Mouse (Mus musculus) lung, adult 2 months (tissue): ENCODE results near the gene Lama1. TPM values are rescaled to one million over a fixed set of nuclear protein-coding genes. Genes with fewer than 3 reads are reported as not detected.

Source experiments
- DNase-seq: peaks from one replicate; pipeline ENCODE4 v3.0.0; 2022
- H3K4me1 ChIP-seq: fragments of 200-500 bp; 2 replicates; pipeline ENCODE4 v1.6.1; 2011; ENCODE audit warnings: low read length; ENCODE audit not compliant: control insufficient read depth, insufficient read depth
- H3K4me3 ChIP-seq: fragments of 200-500 bp; replicated peaks from 2 replicates; pipeline ENCODE3; 2011; ENCODE audit warnings: low read depth, mild to moderate bottlenecking, control low read depth, low read length; ENCODE audit errors: extremely low read depth
- CTCF ChIP-seq: fragments of 200-500 bp; IDR thresholded peaks from 2 replicates; pipeline ENCODE4 v1.5.1; 2011; ENCODE audit warnings: mild to moderate bottlenecking, low read length, control low read depth; ENCODE audit not compliant: insufficient read depth
- POLR2A ChIP-seq: fragments of 200-500 bp; IDR thresholded peaks from 2 replicates; pipeline ENCODE4 v1.6.1; 2011; ENCODE audit warnings: low read depth, mild to moderate bottlenecking, control low read depth, low read length, borderline replicate concordance; ENCODE audit errors: extremely low read depth
- WGBS: fragments of 180-500 bp; shearing (Covaris S2); methylation state at CpG from one replicate; pipeline ENCODE4 v1.1.7; 2018; 5-methylcytosine and 5-hydroxymethylcytosine counted together
- polyA plus RNA-seq: library from polyadenylated mRNA; depleted of rRNA; stranded (reverse); fragments of >200 nt; gene quantifications from 2 replicates; pipeline ENCODE4 v1.2.3, GENCODE M21; 2012; rRNA removed

Gene Lama1
- 0.17 and 0.63 TPM in 2 replicates for polyA plus RNA-seq

DNA sequence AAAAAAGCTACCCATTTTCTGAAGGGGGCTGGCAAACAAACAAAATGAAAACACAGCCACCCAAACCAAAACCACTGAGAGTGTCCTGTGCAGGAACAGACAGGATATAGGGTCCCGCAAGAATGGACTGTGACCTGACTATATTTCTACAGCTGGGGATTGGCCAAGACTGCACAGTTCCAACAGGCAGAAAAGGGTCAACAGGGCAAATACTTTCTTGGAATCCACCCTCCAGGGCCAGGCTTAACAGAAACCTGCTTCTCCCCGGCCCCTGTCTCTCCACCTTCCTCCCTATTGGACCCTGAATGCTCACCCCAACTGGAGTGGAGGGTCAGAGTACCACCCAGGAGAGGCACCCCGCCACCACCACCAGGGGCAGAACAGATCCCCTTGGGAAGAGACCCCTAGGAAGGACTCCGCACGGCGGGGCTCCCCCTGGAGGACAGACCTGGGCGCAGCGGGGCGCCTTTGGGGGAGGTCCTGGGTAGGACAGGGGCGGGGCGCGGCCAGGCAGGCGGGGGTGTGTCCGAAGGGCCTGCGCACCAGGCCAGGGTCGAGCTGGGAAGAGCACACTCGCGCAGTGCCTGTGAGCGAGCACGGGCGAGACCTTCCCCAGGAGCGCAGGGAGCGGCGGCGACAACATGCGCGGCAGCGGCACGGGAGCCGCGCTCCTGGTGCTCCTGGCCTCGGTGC lies at the start of gene Lama1:
TSS of gene Lama1 (plus strand) at position 566 of the 693 bp plus-strand sequence.
- Histone ChIP-seq H3K4me1 (peaks cover 6% of the 10 kb centered on the region; the same call in 1 of the 2 replicates), H3K4me3 (peak within 1 kb of the TSS; percentile 69)
- WGBS, result 3% methylated on average over 32 of the region's 32 CpGs
- 0 out of 2 replicates have a peak, but pooled peaks have one; percentile 12 for TF ChIP-seq CTCF
- TF ChIP-seq POLR2A, result no peak
- peak; percentile 49 for DNase-seq

DNA sequence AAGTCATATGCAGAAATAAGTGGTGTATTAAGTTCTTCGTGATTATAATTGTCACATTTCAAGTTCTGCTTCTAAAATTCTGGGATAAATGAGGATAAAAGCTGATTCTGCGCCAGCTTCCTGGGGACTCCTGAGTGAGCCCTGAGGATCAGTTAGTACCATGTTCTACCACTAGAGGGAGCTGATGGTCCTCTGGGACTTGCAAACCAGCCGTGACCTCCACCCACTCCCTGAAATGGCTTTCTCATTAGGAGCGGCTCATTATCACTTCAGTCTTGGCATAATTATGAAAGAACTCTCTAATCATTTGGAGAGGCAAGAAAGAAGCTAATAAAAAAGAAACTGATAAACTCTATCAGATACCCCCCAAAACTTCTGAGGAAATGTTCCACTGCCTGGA lies 45.6 kb upstream of the Lama1 start:
- 13% methylated on average over 4 of the region's 4 CpGs for WGBS
- H3K4me3 ChIP-seq, result no peak overlapping the region
- H3K4me1 ChIP-seq, result no peaks in the 10 kb centered on the region
- no peak for TF ChIP-seq POLR2A
- TF ChIP-seq CTCF, result peak; percentile 83
- peak; percentile 12 for DNase-seq

DNA sequence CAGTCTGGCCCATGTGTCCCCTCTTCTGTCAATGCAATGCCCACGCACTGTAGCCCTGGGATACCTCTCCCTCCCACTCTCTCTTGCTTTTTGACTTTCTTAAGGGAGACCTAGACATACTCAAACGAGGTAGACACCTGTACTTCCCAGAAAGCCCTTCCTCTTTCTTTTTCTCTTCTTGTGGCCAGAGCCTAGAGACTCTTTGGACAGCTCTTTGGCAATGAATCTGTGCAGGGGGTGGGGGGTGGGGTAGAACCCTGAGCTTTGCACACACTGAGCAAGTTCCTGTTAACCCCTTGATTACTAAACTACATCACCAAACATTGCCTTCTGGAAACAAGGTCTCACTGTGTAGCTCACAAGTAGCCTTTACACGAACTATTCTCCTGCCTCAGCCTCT lies 32.8 kb upstream of the Lama1 start:
- 72% methylated on average over 3 of the region's 3 CpGs for WGBS
- no peaks in the 10 kb centered on the region for H3K4me1 ChIP-seq
- TF ChIP-seq POLR2A, result no peak
- TF ChIP-seq CTCF, result no peak

DNA sequence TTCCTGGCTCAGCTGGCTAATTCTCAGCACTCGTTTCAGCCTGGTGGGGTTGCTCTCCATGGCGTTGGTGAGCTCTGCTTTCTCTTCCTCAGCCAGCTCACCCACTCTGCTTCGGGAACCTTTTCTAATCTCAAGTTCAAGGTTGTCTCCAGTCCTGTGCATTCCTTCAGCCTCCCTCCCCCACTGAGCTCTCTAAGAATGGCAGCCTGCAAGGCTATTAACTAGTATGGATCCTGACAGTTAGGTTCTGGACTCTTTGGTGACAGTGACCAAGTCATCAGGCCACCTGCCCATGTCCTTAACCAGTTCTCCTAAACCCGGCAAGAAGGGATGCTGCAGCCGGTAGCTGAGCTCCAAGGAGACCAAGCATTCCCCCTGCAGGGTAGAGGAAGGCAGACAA lies 30.1 kb upstream of the Lama1 start:
- H3K4me3 ChIP-seq, result no peak overlapping the region
- 68% methylated on average over 5 of the region's 5 CpGs for WGBS
- no peak for TF ChIP-seq POLR2A
- H3K4me1 ChIP-seq, result no peaks in the 10 kb centered on the region
- DNase-seq, result no peak

More for the DNA sequence above, 32.8 kb upstream of the Lama1 start:
- H3K4me3 ChIP-seq, result no peak overlapping the region
- DNase-seq, result no peak

DNA sequence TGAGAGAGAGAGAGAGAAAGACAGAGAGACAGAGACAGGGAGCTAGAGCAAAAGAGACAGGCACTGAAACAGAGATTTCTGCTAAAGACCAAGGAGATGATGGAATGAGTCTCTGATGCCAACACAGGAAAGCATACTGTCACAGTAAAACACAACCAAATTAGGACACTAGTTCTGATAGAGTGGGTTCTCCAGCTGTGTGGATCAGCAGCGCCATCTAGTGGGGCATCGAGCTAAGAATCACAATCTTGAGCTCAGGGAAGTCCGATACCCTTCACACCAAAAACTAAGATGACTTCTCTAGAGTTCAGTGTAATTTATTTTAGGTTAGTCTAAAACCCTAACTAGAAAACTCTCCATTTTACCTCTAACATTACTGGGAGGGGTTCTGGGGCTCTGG lies 29.1 kb upstream of the Lama1 start:
- TF ChIP-seq CTCF, result peak; percentile 91
- no peak for TF ChIP-seq POLR2A
- DNase-seq, result peak; percentile 49
- WGBS, result 7% methylated on average over 3 of the region's 3 CpGs
- H3K4me1 ChIP-seq, result no peaks in the 10 kb centered on the region
- H3K4me3 ChIP-seq, result no peak overlapping the region

DNA sequence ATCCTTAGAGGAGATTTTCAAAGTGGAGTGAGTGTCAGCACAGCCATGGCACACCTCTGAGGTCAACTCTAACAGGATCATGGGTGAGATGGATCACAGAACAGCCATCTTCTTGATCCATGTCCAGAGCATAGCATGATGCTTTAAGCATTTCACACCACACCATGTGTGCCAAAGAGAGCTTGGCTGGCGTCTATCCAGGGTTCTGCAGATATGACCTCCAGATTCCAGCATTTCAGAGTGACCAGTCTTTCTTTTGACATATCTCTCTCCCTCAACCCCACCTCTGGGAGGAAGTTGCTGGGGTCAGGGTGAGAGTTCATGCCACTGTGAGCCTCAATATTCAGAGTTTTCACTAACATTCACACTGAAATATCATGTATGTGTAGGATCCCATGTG lies 18.5 kb upstream of the Lama1 start:
- DNase-seq, result no peak
- 82% methylated on average over 1 of the region's 1 CpGs for WGBS
- Histone ChIP-seq H3K4me1 (no peaks in the 10 kb centered on the region), H3K4me3 (no peak overlapping the region)
- TF ChIP-seq POLR2A (no peak), CTCF (no peak)

DNA sequence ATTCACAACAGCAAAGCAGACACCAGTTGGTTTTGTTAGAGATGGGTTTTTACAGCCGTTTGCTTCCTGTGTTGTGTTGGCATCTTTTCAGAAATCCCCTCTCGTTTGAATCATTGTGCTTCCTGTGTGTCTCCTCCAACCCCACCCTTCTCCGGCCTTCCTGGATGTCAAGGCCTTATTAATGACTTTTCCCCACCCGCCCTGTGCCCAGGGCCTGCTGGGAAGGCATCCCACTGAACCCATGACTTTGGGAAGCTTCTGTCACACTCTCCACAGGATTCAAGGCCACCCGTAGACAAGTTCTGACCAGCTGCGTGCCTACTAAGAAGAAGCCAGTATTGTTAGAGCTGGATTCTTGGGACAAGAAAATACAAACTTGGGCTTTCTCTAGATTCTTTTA lies 16.0 kb upstream of the Lama1 start:
- Histone ChIP-seq H3K4me3 (no peak overlapping the region), H3K4me1 (no peaks in the 10 kb centered on the region)
- TF ChIP-seq CTCF, result no peak
- TF ChIP-seq POLR2A, result no peak
- WGBS, result 46% methylated on average over 6 of the region's 6 CpGs
- no peak for DNase-seq

DNA sequence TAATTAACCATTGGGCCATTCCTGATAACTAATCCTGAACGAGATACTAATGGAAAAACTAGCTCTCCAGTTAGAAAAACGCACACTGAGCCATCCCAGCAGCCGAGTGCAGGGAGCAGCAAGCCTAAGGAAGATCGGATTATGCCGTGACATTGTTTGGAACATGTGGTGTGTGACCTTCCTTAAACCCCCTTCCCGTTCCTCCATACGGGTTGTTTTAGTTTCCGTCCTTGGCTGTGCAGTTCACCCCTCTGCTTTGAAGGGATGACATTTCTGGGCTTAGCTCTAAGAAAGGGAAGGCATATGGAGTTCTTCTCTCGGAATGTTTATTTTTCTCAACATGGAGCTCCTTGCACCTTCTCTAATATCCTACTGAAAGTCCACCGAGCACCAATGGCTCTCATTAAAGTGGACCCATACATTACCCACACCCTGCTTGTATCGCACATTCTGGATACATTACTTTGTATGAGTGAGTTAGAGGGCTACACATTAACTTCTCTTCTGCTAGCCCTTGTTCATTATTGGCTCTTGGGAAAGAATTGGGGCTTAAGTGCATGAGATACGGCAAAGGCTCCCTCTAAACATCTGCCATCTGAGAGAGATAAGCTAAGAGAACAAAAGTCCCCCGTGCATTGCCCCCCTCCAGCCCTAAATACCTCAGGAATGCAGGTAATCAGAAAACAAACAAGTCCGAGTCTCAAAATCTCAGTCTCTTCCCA lies 11.9 kb upstream of the Lama1 start:
- TF ChIP-seq CTCF, result no peak
- WGBS, result 33% methylated on average over 14 of the region's 14 CpGs
- no peaks in the 10 kb centered on the region for H3K4me1 ChIP-seq
- no peak for DNase-seq
- H3K4me3 ChIP-seq, result no peak overlapping the region

DNA sequence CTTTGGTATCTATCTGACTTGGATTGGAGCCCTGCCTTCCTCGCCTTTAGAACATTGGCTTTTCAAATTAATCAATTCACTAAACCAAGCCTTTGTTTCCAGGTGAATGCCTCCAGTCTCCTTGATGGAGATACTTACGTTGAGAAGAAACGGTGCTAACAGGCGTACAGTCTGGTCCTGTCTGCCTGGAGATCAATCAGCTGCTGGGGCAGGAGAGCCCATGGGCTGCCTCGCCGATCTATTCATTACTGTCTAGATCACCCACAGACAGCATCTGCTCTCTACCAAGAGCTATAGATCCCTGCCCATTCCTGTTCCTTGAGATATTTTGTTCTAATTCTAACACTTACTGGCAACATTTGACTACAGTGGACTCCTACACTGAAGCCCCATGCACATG lies 9.6 kb upstream of the Lama1 start:
- no peak overlapping the region for H3K4me3 ChIP-seq
- no peak for TF ChIP-seq CTCF
- TF ChIP-seq POLR2A, result no peak
- DNase-seq, result no peak
- no peaks in the 10 kb centered on the region for H3K4me1 ChIP-seq
- 92% methylated on average over 6 of the region's 6 CpGs for WGBS

DNA sequence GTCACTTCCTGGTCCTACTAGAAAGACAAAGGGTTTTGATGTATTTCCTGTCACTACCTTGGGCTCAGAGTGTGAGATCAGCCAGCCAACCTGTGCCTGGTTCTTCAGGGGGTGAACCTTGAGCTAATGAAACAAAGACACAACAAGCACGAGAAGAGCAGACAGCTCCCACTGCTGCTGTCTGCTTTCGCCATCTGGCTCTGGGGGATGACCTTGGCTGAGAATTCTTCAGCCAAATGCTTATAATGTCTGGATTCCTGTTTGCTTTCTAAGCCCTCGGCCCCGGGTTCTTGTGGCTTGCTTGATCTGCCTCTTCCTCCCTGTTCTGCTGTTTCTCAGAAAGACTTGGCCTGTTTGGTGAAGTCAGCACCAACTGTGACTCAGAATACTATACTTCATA lies 6.4 kb upstream of the Lama1 start:
- no peak overlapping the region for H3K4me3 ChIP-seq
- TF ChIP-seq POLR2A, result no peak
- TF ChIP-seq CTCF, result no peak
- no peak for DNase-seq
- WGBS, result 45% methylated on average over 4 of the region's 4 CpGs
- H3K4me1 ChIP-seq, result no peaks in the 10 kb centered on the region
